Mouse (Mus musculus) thymus, postnatal 4 days (tissue): ENCODE measurements around the gene Flt4.

ENCODE experiments used
- DNase-seq: peaks from one replicate; pipeline ENCODE4 v3.0.0; 2021

Flt4 gene

DNA sequence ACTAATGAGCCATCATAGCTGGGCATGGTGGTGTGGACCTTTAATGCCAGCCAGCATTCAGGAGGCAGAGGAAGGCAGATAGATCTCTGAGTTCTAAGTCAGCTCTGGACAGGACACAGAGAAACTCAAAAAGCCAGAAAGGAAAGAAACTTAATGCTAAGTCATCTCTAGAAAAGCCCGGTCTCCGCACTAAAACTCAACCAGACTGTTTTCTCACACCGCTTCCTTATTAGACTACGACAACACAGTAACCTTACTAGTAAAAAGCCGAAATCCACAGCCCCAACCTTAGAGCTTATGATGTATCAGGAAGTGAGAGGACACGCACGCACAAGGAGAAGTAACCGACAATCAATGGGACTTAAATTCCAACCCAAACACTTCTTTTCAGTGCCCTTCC, 93.0 kb downstream of the Flt4 start:
- no peak for DNase-seq
